Comparison of ENCODE assay signal across 22 mouse cellular contexts in the genomic region with DNA sequence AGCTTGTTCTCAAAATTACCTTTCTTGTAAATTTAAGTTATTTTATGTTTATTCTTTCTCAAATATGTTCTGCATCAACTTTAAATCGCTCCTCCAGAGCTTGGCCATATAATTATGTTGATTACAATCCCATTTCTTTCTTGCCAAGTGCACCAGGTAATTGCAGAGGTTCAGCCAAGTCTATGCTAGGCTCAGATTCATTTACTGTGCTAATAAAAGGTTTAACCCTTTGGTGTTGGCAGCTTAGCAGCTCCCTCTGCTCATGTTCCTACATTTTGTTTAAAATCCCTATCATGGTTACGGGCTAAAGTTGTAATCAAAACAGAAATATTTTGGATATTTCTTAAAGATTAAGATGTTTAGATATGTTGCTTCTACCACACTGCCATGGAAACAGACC.
"Had no signal": no experiment of that assay in that cellular context is flagged by ENCODE, and none has a peak within 500 bp of the region (broad histone marks: within the 10 kb centered on the region; RNA-seq: fewer than 3 reads in every experiment).

No protein-coding gene starts in this region.

- H3K27me3 ChIP-seq: limb, embryonic 12.5 days; liver, embryonic 13.5 days; megakaryocyte, embryonic 14.5 days; neural tube, embryonic 12.5 days; neural tube, embryonic 15.5 days had no signal

- H3K4me1 ChIP-seq: limb, embryonic 12.5 days; liver, embryonic 13.5 days; megakaryocyte, embryonic 14.5 days; neural tube, embryonic 12.5 days; neural tube, embryonic 15.5 days had no signal

- DNase-seq: kidney, adult 2 months; kidney, postnatal 25 days; layer of hippocampus, adult 9-11 months; liver, embryonic 13.5 days; lung, adult 2 months; lung, postnatal 36 days; midbrain, embryonic 14.5 days; right cerebral cortex, adult 18-20 months; right cerebral cortex, postnatal 14 days; right cerebral cortex, postnatal 4 days; thymus, adult 2 months; thymus, postnatal 14 days had no signal

- H3K4me2 ChIP-seq: limb, embryonic 12.5 days; liver, embryonic 13.5 days; midbrain, embryonic 11.5 days; neural tube, embryonic 12.5 days; neural tube, embryonic 15.5 days had no signal

- H3K4me3 ChIP-seq: layer of hippocampus, adult 2 months; limb, embryonic 12.5 days; liver, embryonic 13.5 days; megakaryocyte, embryonic 14.5 days; neural tube, embryonic 12.5 days; neural tube, embryonic 15.5 days had no signal

- ATAC-seq: intestine, postnatal 0 days; lung, postnatal 0 days had no signal

- H3K9ac ChIP-seq: limb, embryonic 12.5 days; liver, embryonic 13.5 days; neural tube, embryonic 12.5 days; neural tube, embryonic 15.5 days had no signal

- H3K27ac ChIP-seq: kidney, postnatal 0 days; layer of hippocampus, adult 2 months; limb, embryonic 12.5 days; liver, embryonic 13.5 days; neural tube, embryonic 12.5 days; neural tube, embryonic 15.5 days; stomach, postnatal 0 days had no signal

- H3K36me3 ChIP-seq: limb, embryonic 12.5 days; liver, embryonic 13.5 days; neural tube, embryonic 12.5 days; neural tube, embryonic 15.5 days had no signal

- H3K9me3 ChIP-seq: liver, embryonic 13.5 days; neural tube, embryonic 12.5 days; neural tube, embryonic 15.5 days had no signal
